Mouse (Mus musculus) intestine, embryonic 16.5 days (tissue): ENCODE measurements around the gene Sorbs2. TPM values are rescaled to one million over a fixed set of nuclear protein-coding genes. Genes with fewer than 3 reads are reported as not detected.

Source experiments
- ATAC-seq: fragments of 200-750 bp; cut with Nextera tagmentation; 2 replicates; pipeline ENCODE4 v1.8.0; 2017; ENCODE audit warnings: moderate TSS enrichment, moderate library complexity
- H3K27ac ChIP-seq: fragments of 300-500 bp; sonication (generic); 2 replicates; pipeline ENCODE4 v1.5.1; 2014; ENCODE audit warnings: mild to moderate bottlenecking, low read length
- H3K27me3 ChIP-seq: fragments of 300-500 bp; sonication (generic); replicated peaks from 2 replicates; pipeline ENCODE4 v1.6.1; 2014; ENCODE audit warnings: low read length, control low read depth, mixed read lengths; ENCODE audit not compliant: control insufficient read depth, insufficient read depth
- H3K36me3 ChIP-seq: fragments of 300-500 bp; sonication (generic); 2 replicates; pipeline ENCODE4 v1.6.1; 2014; ENCODE audit warnings: low read length, control low read depth; ENCODE audit not compliant: control insufficient read depth, insufficient read depth
- H3K4me1 ChIP-seq: fragments of 300-500 bp; sonication (generic); 2 replicates; pipeline ENCODE4 v1.6.1; 2014; ENCODE audit warnings: low read length, control low read depth, mixed read lengths; ENCODE audit not compliant: control insufficient read depth, insufficient read depth
- H3K4me2 ChIP-seq: fragments of 300-500 bp; sonication (generic); 2 replicates; pipeline ENCODE4 v1.6.1; 2014; ENCODE audit warnings: low read depth, low read length, control low read depth
- H3K4me3 ChIP-seq: fragments of 300-500 bp; sonication (generic); 2 replicates; pipeline ENCODE4 v1.5.1; 2014; ENCODE audit warnings: mild to moderate bottlenecking, low read length
- H3K9ac ChIP-seq: fragments of 300-500 bp; sonication (generic); 2 replicates; pipeline ENCODE4 v1.6.1; 2014; ENCODE audit warnings: low read depth, low read length
- H3K9me3 ChIP-seq: fragments of 300-500 bp; sonication (generic); 2 replicates; pipeline ENCODE4 v1.6.1; 2016; ENCODE audit warnings: low read length, control low read depth; ENCODE audit not compliant: control insufficient read depth
- WGBS: fragments of 180-500 bp; shearing (Covaris S2); extraction: QIAGEN DNeasy Blood & Tissue Kit; methylation state at CpG from one replicate; pipeline ENCODE4 v1.1.7; 2014; 5-methylcytosine and 5-hydroxymethylcytosine counted together
- polyA plus RNA-seq: library from polyadenylated mRNA; unstranded; fragments of >200 nt; fragmentation: Nextera tagmentation; extraction: Ambion mirVana; gene quantifications from 2 replicates; pipeline ENCODE4 v1.2.1, GENCODE M21; 2015

The Sorbs2 gene
- polyA plus RNA-seq, 1 experiment from 2014 or later, result 19.1 TPM

GRCm38 (mm10) chr8:45737266-45737665, 229.7 kb downstream of the Sorbs2 start:
- Histone ChIP-seq H3K27ac (no peak overlapping the region), H3K9ac (no peak overlapping the region), H3K27me3 (no peaks in the 10 kb centered on the region), H3K36me3 (no peaks in the 10 kb centered on the region), H3K4me3 (no peak overlapping the region), H3K4me1 (no peaks in the 10 kb centered on the region), H3K9me3 (no peaks in the 10 kb centered on the region), H3K4me2 (no peak overlapping the region)
- no peak for ATAC-seq
- 94% methylated on average over 2 of the region's 2 CpGs for WGBS

- no peaks in the 10 kb centered on the region for H3K27me3 ChIP-seq
- no peaks in the 10 kb centered on the region for H3K4me1 ChIP-seq
- 63% methylated on average over 2 of the region's 2 CpGs for WGBS
- peak; percentile 87 for ATAC-seq
- H3K9ac ChIP-seq, result no peak overlapping the region
- H3K36me3 ChIP-seq, result no peaks in the 10 kb centered on the region
- no peak overlapping the region for H3K27ac ChIP-seq
- H3K4me3 ChIP-seq, result no peak overlapping the region
- H3K4me2 ChIP-seq, result no peak overlapping the region
- H3K9me3 ChIP-seq, result no peaks in the 10 kb centered on the region
Measured at GRCm38 (mm10) chr8:45743326-45743725, 235.7 kb downstream of the Sorbs2 start.

- peak; percentile 74 for ATAC-seq
- no peaks in the 10 kb centered on the region for H3K36me3 ChIP-seq
Measured at GRCm38 (mm10) chr8:45743739-45744138, 236.2 kb downstream of the Sorbs2 start.

DNA sequence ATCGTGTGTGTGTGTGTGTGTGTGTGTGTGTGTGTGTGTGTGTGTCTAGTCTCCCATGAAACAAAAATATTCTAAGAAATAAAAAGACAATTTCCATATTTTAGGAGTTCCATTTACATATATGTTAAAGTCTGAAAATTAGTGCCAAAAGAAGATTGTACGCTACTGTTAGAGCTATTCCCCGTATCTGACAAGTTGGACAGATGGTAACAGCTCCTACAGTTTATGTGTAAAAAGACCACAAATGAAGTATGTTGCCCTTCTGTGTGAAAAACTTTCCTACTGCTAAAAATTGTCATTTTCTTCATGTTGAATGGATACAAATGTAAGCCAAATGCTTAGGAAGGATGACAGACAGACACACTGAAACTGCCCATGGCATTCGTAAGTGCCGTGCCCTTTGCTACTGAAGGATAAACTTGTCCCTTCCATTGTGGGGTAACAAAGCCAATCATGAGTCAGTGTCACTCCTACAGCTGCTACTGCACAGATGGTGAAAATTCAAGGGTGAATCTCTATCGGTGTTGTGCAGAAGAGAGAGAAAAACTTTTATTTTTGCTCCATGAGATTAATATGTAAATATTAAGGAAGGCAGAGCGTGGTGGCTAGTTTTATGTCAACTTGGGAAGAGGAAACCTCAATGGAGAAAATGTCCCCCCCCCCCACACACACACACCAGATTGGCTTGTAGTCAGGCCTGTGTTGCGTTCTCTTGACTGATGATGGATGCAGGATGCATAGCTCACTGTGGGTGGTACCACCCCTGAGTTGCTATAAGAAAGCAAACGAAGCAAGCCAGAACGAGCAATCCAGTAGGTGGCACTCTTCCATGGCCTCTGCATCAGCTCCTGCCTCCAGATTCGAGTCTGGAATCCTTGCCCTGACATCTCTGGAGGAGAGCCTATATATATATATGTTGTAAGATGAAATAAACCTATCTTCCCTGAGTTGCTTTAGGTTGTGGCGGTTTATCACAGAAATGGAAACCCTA, 244.2 kb downstream of the Sorbs2 start:
- no peaks in the 10 kb centered on the region for H3K9me3 ChIP-seq
- H3K4me1 ChIP-seq, result no peaks in the 10 kb centered on the region
- ATAC-seq, result no peak
- H3K9ac ChIP-seq, result no peak overlapping the region
- H3K27me3 ChIP-seq, result no peaks in the 10 kb centered on the region
- no peak overlapping the region for H3K4me3 ChIP-seq
- 65% methylated on average over 12 of the region's 12 CpGs for WGBS
- no peak overlapping the region for H3K27ac ChIP-seq
- no peak overlapping the region for H3K4me2 ChIP-seq
- no peaks in the 10 kb centered on the region for H3K36me3 ChIP-seq

More at GRCm38 (mm10) chr8:45743739-45744138, 236.2 kb downstream of the Sorbs2 start:
- no peaks in the 10 kb centered on the region for H3K9me3 ChIP-seq
- H3K9ac ChIP-seq, result no peak overlapping the region
- H3K4me1 ChIP-seq, result no peaks in the 10 kb centered on the region
- no peak overlapping the region for H3K27ac ChIP-seq
- no peak overlapping the region for H3K4me2 ChIP-seq
- no peaks in the 10 kb centered on the region for H3K27me3 ChIP-seq
- H3K4me3 ChIP-seq, result no peak overlapping the region

DNA sequence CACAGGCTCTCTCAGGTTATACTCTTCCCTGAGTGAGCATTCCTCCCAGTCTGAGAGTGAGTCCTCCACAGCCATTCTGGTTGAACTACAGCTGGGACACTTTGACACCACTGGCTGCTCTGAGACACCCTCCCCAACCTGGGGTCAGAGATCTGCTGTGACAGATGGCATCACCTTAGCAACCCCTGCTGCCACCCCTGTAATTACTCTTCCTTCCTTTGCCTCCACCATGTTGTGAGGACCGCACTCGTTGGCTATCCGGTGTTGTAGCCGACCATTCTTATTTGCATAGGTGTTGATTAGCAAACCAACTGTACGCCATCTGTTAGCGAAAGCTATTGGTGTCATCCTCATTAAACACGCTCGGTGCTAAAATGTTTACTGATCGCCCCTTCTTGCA, 247.9 kb downstream of the Sorbs2 start:
- no peak overlapping the region for H3K4me2 ChIP-seq
- no peak overlapping the region for H3K27ac ChIP-seq
- H3K27me3 ChIP-seq, result no peaks in the 10 kb centered on the region
- H3K9me3 ChIP-seq, result no peaks in the 10 kb centered on the region
- H3K4me1 ChIP-seq, result 0 out of 2 replicates have a peak, but pooled peaks cover under 1% of the 10 kb centered on the region
- no peak overlapping the region for H3K4me3 ChIP-seq
- no peaks in the 10 kb centered on the region for H3K36me3 ChIP-seq
- WGBS, result 79% methylated on average over 9 of the region's 9 CpGs
- ATAC-seq, result no peak
- no peak overlapping the region for H3K9ac ChIP-seq

- no peak for ATAC-seq
- no peak overlapping the region for H3K27ac ChIP-seq
- no peak overlapping the region for H3K9ac ChIP-seq
- no peaks in the 10 kb centered on the region for H3K36me3 ChIP-seq
- 63% methylated on average over 7 of the region's 7 CpGs for WGBS
- no peak overlapping the region for H3K4me3 ChIP-seq
- H3K4me1 ChIP-seq, result peaks cover 4% of the 10 kb centered on the region; the same call in 1 of the 2 replicates
- H3K4me2 ChIP-seq, result no peak overlapping the region
- H3K27me3 ChIP-seq, result no peaks in the 10 kb centered on the region
- no peaks in the 10 kb centered on the region for H3K9me3 ChIP-seq
Measured at GRCm38 (mm10) chr8:45755972-45756371, 248.4 kb downstream of the Sorbs2 start.

DNA sequence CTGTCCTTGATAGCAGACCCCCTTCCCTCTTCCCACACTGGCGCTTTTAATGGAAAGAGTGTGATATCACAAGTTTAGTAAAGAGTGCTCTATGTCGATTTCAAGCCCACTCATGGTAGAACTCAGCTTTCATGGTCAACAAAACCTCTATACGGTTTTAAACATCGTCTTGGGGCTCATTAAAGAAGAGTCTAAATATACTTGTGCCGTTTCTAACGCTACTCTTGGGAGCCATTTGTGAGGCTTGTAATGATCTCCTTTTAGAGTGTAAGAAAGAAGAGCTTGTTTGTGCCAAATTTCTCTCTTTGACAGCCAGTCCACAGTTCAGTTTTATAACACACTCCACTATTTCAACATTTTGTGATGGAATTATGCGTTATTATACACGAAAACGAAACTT, 253.0 kb downstream of the Sorbs2 start:
- H3K9me3 ChIP-seq, result no peaks in the 10 kb centered on the region
- no peak overlapping the region for H3K4me3 ChIP-seq
- no peak for ATAC-seq
- peaks cover 8% of the 10 kb centered on the region for H3K4me1 ChIP-seq
- no peak overlapping the region for H3K4me2 ChIP-seq
- H3K27ac ChIP-seq, result peak overlapping the region; percentile 18; the same call in 1 of the 2 replicates
- H3K9ac ChIP-seq, result no peak overlapping the region
- 0 out of 2 replicates have a peak, but pooled peaks cover 5% of the 10 kb centered on the region for H3K36me3 ChIP-seq
- no peaks in the 10 kb centered on the region for H3K27me3 ChIP-seq
- 76% methylated on average over 9 of the region's 9 CpGs for WGBS

DNA sequence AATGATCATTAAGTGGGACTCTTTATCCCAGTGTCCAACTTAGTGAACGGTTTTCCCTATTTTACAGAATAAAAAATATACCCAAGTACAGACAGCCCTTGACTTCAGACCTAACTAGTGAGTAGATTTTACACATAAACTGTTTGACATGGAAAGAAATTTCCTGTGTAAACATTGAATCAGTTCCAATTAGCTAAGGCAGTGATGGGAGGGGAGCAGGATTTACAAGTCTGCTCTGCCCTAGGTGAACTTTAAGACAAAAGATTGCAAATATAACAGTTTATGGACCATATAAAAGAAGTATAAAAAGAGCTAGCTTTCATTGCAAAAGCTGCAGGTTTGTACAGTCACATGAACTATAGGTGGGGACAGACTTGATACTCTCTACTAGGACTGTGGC, 253.5 kb downstream of the Sorbs2 start:
- ATAC-seq, result no peak
- H3K27me3 ChIP-seq, result no peaks in the 10 kb centered on the region
- H3K4me1 ChIP-seq, result peaks cover 8% of the 10 kb centered on the region
- H3K27ac ChIP-seq, result no peak overlapping the region
- H3K9ac ChIP-seq, result no peak overlapping the region
- no peak overlapping the region for H3K4me3 ChIP-seq
- WGBS, result 59% methylated on average over 1 of the region's 1 CpGs
- no peaks in the 10 kb centered on the region for H3K9me3 ChIP-seq
- no peak overlapping the region for H3K4me2 ChIP-seq
- H3K36me3 ChIP-seq, result 0 out of 2 replicates have a peak, but pooled peaks cover 5% of the 10 kb centered on the region

GRCm38 (mm10) chr8:45762982-45763689, 255.5 kb downstream of the Sorbs2 start:
- WGBS, result 75% methylated on average over 15 of the region's 15 CpGs
- no peak overlapping the region for H3K4me2 ChIP-seq
- H3K9ac ChIP-seq, result no peak overlapping the region
- no peaks in the 10 kb centered on the region for H3K27me3 ChIP-seq
- H3K36me3 ChIP-seq, result 0 out of 2 replicates have a peak, but pooled peaks cover 5% of the 10 kb centered on the region
- peaks cover 8% of the 10 kb centered on the region for H3K4me1 ChIP-seq
- H3K4me3 ChIP-seq, result no peak overlapping the region
- H3K9me3 ChIP-seq, result no peaks in the 10 kb centered on the region
- H3K27ac ChIP-seq, result no peak overlapping the region
- ATAC-seq, result no peak
